Mouse (Mus musculus) adrenal gland, adult 2 months (tissue): ENCODE data around the gene Prkaa1. TPM values are rescaled to one million over a fixed set of nuclear protein-coding genes. Genes with fewer than 3 reads are reported as not detected.

Source experiments
- polyA plus RNA-seq: library from polyadenylated mRNA; depleted of rRNA; stranded (reverse); fragments of >200 nt; gene quantifications from 2 replicates; pipeline ENCODE4 v1.2.3, GENCODE M21; 2012; rRNA removed
- total RNA-seq, 2 experiments: library from RNA; stranded (reverse); gene quantifications; 2 replicates each; pipeline ENCODE4 v1.2.3; 2021

Gene Prkaa1
- total and polyA plus RNA-seq, 3 experiments: 1.8 to 38.7 (median 36.9) TPM

Other genes starting within 250 kb of the Prkaa1 start
- gene Mroh2b, start 245.1 kb upstream of the Prkaa1 start, total RNA-seq: not detected
- not detected in 2 replicates for gene Mroh2b, start 245.1 kb upstream of the Prkaa1 start, polyA plus RNA-seq
- 10 to 100 TPM; 13.6 to 32.8 TPM for gene C7, start 80.1 kb upstream of the Prkaa1 start, total RNA-seq
- gene C7, start 80.1 kb upstream of the Prkaa1 start, polyA plus RNA-seq: 0.53 and 0.75 TPM in 2 replicates
- 1 to 10 TPM; 7.7 to 8.6 TPM for gene Card6, start 35.3 kb upstream of the Prkaa1 start, total RNA-seq
- 1.0 and 1.4 TPM in 2 replicates for gene Card6, start 35.3 kb upstream of the Prkaa1 start, polyA plus RNA-seq
- 100 to 1,000 TPM; 429 to 443 TPM for gene Rpl37, start 27.2 kb upstream of the Prkaa1 start, total RNA-seq
- gene Rpl37, start 27.2 kb upstream of the Prkaa1 start, polyA plus RNA-seq: 119 and 130 TPM in 2 replicates
- gene Ttc33, start 41.7 kb downstream of the Prkaa1 start, total RNA-seq: 10 to 100 TPM; 52.5 to 63.2 TPM
- 0.66 and 1.2 TPM in 2 replicates for gene Ttc33, start 41.7 kb downstream of the Prkaa1 start, polyA plus RNA-seq
- gene Ptger4, start 100.3 kb downstream of the Prkaa1 start, total RNA-seq: 1 to 10 TPM; 1.2 to 1.3 TPM
- gene Ptger4, start 100.3 kb downstream of the Prkaa1 start, polyA plus RNA-seq: 4.4 and 5.5 TPM in 2 replicates